Comparison of ENCODE assay signal across 23 mouse cellular contexts in the genomic region with DNA sequence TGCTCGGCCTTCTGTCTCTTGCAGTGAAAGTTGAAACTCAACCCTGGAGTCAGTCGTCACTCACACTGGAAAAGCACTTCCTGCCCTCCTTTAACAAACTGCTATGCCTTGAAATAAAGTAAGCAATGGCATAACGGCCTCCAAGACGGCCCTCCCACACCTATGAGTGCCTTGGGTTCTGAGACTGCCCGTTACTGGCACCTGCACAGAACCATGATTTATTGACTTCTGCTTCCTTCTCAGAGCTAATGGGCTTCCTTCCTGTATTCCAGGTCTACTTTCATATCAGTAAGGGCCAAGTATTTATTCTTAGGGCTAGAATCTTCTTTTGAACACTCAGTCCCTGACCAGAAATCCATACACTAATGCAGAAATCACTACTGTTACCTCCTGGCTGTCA. TPM values are rescaled to one million over a fixed set of nuclear protein-coding genes. Genes with fewer than 3 reads are reported as not detected.
"Had no signal": no experiment of that assay in that cellular context is flagged by ENCODE, and none has a peak within 500 bp of the region (broad histone marks: within the 10 kb centered on the region; RNA-seq: fewer than 3 reads in every experiment).

No protein-coding gene starts in this region.

- H3K4me3 ChIP-seq: intestine, embryonic 15.5 days; left cerebral cortex, adult 2 months; lung, embryonic 15.5 days; megakaryocyte, embryonic 14.5 days; midbrain, embryonic 10.5 days; midbrain, embryonic 13.5 days; myocyte; neural tube, embryonic 13.5 days; stomach, embryonic 15.5 days had no signal

- H3K27ac ChIP-seq: intestine, embryonic 15.5 days; liver, embryonic 14.5 days; lung, embryonic 15.5 days; midbrain, embryonic 10.5 days; midbrain, embryonic 13.5 days; neural tube, embryonic 13.5 days; stomach, embryonic 15.5 days had no signal

- H3K4me2 ChIP-seq: intestine, embryonic 15.5 days; lung, embryonic 15.5 days; midbrain, embryonic 13.5 days; neural tube, embryonic 13.5 days; stomach, embryonic 15.5 days had no signal

- DNase-seq: layer of hippocampus, adult 9-11 months; layer of hippocampus, postnatal 36 days; lung, adult 18-20 months; lung, postnatal 10 days; lung, postnatal 36 days; retina, postnatal 1 day; right cerebral cortex, postnatal 25 days; spleen, adult 18-20 months; thymus, postnatal 25 days had no signal

- H3K4me1 ChIP-seq: intestine, embryonic 15.5 days; lung, embryonic 15.5 days; megakaryocyte, embryonic 14.5 days; midbrain, embryonic 10.5 days; neural tube, embryonic 13.5 days; stomach, embryonic 15.5 days had no signal

- H3K9ac ChIP-seq: intestine, embryonic 15.5 days; liver, embryonic 14.5 days; lung, embryonic 15.5 days; midbrain, embryonic 13.5 days; neural tube, embryonic 13.5 days; stomach, embryonic 15.5 days had no signal

- ATAC-seq: intestine, embryonic 15.5 days; midbrain, embryonic 13.5 days; midbrain, embryonic 16.5 days had no signal

- H3K27me3 ChIP-seq: intestine, embryonic 15.5 days; lung, embryonic 15.5 days; megakaryocyte, embryonic 14.5 days; midbrain, embryonic 13.5 days; neural tube, embryonic 13.5 days; stomach, embryonic 15.5 days had no signal

- H3K9me3 ChIP-seq: intestine, embryonic 15.5 days; lung, embryonic 15.5 days; megakaryocyte, embryonic 14.5 days; midbrain, embryonic 10.5 days; midbrain, embryonic 13.5 days; neural tube, embryonic 13.5 days; stomach, embryonic 15.5 days had no signal

- H3K36me3 ChIP-seq: stomach, embryonic 15.5 days had no signal

RNA-seq across cellular contexts. Expression of a gene that starts 33.9 kb away (rescaled TPM):
- total RNA-seq: liver, adult 2 months; monocyte, adult 5-6 weeks; neutrophil, adult 5-6 weeks had no signal
- polyA plus RNA-seq: liver, adult 2 months had no signal
